Mouse (Mus musculus) gastrocnemius, postnatal 4 days (tissue): ENCODE measurements around the gene Gas7. TPM values are rescaled to one million over a fixed set of nuclear protein-coding genes. Genes with fewer than 3 reads are reported as not detected.
A peak's percentile ranks its signal among the peaks of the same experiment; 100 is the strongest.

ENCODE experiments used
- DNase-seq, 2 experiments: peaks; one replicate each; pipeline ENCODE4 v3.0.0; 2021 to 2022; ENCODE audit warnings: low spot score in 2 of 2, mixed read lengths in 2 of 2
- total RNA-seq, 2 experiments: library from RNA; stranded (reverse); gene quantifications; 2 replicates each; pipeline ENCODE4 v1.2.3; 2021

Gas7 gene
- total RNA-seq, 2 experiments from 2014 or later: 60.5 to 63.7 TPM

DNA sequence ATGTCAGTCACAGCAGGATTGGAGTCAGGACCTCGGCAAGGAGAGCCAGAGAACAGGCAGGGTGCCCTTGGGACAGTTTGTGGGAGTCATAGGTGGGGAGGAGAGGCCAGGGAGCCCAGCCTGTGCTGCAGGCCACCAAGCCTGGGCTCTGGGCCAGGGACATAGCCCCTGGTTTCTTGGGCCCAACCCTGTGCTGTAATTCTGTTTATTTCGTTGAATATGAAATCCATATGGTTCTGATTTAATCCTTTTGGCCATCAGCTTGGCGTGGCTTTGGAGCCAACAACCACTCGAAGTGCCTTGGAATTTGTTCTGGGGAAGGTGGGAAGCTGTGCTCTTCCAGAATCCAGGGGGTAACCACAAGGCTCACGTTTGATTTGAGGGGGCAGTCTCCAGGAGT lies 113.6 kb downstream of the Gas7 start:
- peak in 1 of 2 experiments; percentile 47 for DNase-seq

DNA sequence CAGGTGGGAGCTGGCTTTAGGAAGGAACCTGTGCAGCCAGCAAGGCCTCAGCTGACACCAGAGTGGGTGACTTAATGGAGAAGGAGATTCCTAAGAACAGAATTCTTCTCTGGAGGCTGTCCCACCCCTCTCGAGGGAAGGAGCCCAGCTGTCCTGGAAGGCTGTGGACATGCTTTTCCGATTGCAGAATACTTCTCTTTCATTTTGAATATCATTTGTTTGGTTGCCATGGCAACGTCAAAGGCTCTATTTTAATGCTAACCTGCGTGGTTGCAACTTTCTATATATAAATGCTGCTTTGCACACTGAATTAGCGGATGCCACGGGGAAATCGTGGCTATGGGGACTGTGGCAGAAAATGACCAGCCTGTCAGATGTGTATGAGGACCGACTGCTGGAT lies 115.7 kb downstream of the Gas7 start:
- peak in 1 of 2 experiments; percentile 59 for DNase-seq

DNA sequence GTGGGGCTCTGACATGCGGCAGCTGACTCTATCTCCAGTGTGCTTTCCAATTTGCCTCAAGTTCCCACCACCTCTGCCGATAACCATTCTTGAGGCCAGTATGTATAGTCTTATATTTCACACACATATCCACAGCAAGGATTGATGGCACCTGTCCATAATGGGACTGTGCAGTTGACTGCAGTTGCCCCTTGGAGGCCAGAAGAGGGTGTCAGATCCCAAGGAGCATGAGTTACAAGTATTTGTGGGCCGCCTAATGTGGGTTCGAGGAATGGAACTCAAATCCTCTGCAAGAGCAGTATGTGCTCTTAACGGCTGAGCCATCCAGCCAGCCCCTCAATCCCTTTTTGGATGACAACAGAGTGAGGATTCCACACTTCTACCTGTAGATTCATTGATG lies 119.1 kb downstream of the Gas7 start:
- peak in 1 of 2 experiments; percentile 7 for DNase-seq

DNA sequence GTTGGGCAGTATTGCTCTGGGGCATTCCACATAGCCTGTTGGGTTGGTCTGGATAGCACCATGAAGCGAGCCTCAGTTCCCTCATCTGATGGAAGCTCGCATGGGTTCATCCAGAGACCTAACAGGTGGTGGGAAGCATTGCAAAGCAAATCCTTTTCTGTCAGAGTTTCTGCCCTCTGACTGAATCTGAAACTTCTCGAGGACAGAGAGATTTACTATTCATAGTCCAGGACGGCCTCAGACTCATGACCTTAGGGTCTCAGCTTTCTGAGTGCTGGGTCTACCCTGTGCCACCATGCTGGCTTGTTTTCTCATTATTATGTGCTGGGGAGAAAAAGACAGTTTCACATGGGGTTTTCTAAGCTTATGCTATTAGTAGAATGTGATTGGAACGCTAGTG lies 122.2 kb downstream of the Gas7 start:
- no peak for DNase-seq

DNA sequence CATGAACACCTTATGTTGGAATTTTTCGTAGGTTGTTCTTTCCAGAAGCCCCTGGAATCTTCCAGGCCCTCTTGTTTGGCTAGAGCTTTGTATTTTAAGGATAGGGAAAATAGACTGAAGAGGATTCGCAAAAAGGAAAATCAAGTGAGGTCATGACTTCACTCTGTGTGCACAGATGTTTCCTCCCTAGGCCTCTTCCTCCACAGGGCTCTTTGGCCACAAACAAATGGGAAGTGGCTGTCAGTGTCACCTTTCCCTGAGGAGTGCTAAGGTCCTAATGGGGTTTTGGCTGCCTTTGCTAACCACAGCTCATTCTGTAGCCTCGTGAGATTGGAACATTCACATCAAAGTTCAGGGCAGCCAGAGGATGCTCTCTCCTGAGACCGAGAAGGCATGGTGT lies 122.8 kb downstream of the Gas7 start:
- DNase-seq: peak in 1 of 2 experiments; percentile 9

DNA sequence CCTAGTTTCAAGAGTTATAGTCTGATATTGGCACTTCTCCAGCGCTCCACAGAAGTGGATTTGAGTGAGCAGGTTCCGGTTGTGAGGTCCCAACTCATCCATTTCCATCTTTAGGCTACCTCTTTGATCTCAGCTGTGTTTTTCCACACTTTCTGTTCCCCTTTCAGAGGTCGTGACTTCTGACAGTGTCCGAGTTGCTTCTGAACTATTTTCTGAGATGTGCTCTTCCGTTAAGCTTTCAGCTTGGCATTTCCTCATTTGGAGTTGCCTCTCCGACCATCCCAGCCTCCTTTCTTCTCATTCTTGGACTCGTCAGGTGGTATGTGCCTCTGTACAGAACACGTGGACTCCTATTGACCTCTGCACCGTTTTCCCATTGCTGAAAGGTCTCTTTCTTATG lies 123.9 kb downstream of the Gas7 start:
- DNase-seq: peak in 1 of 2 experiments; percentile 7

DNA sequence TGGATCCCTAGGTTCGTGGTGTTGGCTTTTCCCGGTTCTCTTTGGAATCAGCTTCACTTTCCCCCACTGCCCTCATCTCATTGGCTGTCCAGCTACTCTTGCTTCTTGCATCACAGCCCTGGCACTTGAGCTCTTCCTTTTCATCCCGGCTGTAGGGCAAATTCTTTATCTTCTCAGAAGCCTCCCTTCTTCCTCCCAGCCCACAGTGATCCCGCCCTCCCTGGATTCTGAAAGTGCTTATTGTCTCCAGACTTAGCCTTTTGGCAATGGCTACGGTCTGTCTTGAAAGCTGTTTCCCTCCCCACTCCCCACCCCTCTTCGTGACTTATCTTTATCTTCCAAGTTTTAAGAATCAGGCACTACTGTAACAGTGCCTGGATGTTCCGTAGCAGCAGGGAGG lies 126.3 kb downstream of the Gas7 start:
- peak in 1 of 2 experiments; percentile 42 for DNase-seq

DNA sequence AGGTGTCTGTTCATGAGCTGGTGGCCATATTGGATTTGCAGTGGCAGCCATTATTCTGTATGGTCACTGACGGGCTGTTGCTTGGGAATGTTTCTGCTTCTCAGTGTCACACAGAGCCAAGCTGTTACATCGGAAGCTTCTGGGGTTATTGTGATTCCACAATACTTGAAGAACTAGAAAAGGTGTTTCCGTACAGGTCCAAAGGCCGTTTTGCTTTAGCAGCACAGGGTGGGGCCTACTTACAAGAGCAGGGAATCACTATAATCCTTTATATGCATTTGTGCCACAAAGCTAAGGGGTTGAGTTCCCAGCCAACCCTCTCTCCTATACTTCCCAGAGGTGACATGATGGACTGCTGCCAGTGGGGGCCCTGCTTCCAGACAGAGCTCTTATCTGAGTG lies 127.3 kb downstream of the Gas7 start:
- no peak for DNase-seq

DNA sequence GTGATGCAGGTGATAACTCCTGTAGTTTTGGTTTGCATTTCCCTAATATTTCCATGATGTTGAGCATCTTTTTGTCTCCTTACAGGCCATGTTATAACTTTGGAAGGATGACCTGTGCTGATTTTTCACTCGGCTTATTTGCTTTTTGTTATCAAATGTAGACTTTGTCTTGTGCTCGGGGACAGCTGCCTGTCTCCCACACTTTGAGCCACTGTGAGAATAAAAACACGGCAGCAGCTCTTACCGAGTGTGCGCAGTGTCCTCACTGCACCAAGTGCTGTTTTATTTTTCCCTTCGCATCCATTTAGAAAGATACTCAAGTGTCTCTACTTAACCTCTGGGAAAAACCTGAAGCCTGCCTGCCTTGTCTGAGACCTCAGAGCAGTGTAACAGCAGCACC lies 129.8 kb downstream of the Gas7 start:
- DNase-seq: no peak

DNA sequence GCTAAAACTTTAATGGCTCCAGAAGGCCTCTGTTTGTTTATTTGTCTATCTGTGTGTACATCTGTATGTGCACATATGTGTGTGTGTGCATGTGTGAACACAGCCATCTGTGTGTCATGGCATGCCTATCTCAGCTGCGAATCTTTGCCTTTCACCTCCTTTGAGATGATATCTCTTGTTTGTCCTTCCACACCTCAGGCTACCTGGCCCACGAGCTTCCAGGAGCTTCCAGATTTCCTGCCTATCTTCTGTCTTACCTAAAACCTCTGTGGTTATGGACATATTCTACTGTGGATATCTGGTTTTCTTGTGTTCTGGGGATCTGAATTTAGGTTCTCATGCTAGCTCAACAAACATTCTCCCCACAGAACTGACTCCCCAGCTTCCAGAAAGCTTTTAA lies 130.4 kb downstream of the Gas7 start:
- no peak for DNase-seq

DNA sequence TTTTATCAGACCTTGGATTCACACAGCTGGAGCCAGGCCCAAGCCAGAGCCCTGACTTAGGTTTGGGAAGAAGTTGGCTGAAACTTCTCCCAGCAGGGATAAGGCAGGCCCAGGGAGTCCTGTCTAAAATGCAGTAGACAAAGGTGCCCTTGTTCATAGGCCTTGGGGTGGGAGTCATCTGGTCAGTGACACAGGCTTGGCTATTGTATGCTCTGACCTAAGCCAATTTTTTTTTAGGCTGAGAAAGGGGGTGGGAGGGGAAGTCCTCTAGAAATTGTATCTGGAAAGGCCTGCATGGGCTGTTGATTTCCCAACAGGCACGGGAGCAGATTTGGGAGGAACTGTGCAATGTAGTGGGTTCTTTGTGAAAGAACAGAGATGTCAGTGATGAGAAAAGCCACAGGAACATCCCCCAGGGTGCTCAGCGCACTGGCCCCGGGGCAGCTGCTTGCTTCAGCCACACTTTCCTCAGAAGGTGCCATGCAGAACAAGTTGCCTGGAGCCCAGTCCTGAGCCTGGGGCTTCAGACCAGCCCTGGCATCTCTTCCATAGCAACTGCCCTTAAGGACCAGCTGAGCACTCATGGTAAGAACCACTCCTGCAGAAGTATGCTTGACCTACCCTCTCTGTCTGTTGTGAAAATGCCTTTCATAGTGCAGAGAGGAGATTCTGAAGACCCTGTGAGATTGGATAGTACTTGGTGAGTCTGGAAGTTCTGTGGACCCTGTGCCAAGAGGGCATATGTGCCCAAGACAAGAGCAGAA lies 131.2 kb downstream of the Gas7 start:
- DNase-seq: peak in 1 of 2 experiments; percentile 49

DNA sequence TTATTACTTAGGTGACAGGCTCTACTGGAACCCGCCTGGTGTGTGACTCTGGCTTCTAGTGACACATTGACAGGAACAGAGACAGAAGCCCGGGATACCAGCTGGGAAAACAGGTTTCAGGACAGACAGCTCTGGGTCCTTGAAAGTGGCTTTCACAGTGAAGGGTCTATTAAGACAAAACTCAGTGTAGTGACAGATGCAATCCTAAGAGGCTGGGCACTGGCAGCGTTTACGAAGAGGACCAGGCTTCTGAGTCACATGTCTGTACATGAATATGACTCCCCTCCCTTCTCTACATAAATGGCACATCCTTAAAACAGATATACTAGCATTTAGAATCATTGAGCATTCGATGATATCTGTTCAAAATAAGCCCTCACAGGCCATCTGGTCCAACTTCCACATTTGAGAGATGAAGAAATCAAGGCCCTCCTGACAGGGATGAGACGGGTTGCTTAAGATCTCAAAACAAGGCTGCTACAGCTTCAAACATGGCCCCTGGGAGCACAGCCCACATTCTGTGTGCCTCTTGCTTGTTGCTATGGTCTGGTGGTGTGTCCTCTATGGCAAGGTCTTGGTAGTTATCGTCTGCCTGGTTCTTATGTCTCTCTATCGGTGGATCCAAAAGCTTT lies 133.1 kb downstream of the Gas7 start:
- no peak for DNase-seq

DNA sequence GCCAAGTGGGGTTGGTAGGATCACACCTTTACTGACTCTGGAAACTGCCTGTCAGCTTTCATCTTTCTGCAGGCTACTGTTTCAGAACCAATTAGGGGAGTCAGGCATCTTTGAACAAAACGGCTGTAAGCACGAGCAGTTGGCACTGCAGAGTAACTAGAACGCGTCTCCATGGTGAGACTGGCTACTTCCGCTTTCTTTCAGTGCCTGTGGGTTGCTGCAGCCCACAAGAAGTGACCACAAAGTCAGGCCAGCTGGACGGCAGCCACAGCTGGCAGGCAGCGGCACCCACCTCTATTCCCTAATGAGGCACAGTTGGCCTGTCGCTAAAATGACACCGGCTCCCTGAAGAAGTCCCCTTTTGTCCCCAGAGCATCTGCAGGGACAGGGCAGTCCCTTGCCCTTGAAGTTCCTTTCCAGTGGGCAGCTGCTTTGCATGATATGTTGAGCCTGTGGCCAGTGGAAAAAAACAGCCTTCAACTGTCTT lies 133.6 kb downstream of the Gas7 start:
- DNase-seq: peak in 1 of 2 experiments; percentile 58

DNA sequence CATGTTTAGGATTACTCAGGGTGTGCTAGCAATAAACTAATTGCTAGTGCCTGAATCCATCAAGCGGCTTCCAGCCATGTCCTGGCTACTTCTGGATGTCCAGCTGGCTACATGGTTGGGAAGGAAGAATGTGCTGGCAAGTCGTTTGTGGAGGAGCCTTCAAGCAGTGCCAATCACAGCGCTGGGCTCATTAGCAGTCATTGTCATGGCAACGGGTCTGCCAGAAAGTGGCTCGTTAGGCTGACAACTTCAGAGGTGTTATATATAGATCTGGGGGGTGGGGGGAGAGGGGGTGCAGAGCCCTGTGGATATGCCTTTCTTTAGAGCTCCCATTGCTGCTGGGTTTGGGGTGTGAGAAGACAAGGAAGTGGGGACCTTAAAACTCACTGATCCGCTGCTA lies 141.0 kb downstream of the Gas7 start:
- no peak for DNase-seq

DNA sequence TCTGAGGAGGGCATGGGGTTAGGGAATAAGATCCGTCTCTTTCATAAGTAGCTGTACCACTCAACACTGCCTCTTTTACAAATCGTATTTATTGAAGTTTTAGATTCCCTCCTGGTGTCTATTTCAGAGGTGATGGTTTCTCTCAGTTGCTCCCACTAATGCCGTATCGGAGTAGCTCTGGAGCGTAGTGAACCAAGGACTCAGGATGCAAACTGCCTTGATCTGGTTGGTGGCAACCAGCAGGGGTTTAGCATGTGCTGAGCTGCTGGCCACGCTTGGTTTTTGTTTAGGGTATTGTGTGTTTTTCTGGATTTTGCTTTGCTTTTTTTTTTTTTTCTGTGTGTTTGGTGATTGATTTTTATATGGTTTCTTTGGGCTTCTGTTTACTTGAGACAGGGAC lies 141.6 kb downstream of the Gas7 start:
- no peak for DNase-seq

DNA sequence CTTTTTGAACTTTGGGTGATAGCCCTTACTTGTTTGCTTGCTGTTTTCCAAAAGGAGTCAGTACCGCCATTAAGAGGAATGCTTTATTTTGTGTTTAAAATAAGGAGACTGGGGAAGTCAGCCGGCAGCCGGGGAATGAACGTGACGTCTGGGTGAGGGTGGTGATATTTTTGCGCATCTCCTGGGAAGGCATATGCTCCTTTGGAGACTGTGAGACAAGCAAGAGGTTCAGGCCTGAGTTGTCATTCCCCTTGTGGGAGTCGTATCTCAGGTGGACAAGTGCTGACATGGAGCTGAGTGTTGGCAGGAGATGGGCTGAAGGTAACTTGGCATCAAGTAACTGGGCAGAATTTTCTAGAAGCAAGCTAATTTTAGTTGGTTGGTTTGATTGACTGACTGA lies 142.2 kb downstream of the Gas7 start:
- no peak for DNase-seq

DNA sequence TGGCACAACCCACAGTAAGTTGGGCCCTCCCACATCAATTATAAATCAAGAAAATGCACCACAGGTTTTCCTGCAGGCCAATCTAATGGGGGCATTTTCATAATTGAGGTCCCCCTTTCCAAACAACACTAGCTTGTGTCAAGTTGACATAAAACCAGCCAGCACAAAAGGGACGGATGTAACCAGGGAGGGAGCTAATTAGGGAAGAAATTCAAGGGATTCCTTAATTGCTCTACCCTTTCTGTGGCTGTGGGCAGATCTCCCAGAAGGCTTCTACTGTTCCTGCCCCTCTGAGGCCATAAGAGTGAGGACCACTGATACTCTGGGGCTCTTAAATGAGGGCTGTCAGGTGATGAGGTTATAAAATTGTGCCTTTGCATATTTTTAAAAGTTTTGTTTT lies 143.9 kb downstream of the Gas7 start:
- DNase-seq: no peak

DNA sequence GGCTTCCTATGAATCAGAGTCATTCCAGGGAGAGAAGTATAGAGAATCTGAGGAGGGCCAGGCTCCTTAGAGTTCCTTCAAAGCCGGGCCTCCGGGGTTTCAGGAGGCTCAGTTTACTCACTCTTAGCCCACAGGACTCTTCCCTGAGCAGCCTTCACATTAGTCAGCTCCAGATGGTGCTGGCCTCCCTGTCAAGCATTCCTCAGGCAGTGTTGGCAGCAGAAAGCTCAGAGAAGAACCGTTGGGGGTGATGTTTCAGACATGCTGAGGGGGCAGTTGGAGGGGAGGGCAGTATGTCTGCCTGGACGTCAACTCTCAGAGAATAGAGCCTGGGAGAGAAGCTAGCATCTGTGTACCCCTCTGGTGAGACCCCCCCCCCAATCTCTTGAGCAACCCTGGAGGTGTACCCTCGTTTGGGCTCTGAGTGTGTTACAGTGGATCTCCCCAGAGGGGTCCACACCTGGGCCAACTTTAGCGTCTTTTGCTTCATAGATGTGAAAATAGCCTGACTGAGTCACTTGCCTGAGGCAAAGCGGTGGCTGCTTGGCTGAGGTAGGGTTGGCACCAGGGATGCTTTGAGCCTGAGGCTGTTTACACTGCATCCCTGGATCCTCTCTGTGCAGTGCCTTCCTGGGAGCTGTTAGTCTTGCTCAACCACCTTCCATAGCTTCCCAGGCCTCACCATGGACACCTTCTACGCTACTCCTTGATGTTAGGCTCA lies 145.6 kb downstream of the Gas7 start:
- no peak for DNase-seq

DNA sequence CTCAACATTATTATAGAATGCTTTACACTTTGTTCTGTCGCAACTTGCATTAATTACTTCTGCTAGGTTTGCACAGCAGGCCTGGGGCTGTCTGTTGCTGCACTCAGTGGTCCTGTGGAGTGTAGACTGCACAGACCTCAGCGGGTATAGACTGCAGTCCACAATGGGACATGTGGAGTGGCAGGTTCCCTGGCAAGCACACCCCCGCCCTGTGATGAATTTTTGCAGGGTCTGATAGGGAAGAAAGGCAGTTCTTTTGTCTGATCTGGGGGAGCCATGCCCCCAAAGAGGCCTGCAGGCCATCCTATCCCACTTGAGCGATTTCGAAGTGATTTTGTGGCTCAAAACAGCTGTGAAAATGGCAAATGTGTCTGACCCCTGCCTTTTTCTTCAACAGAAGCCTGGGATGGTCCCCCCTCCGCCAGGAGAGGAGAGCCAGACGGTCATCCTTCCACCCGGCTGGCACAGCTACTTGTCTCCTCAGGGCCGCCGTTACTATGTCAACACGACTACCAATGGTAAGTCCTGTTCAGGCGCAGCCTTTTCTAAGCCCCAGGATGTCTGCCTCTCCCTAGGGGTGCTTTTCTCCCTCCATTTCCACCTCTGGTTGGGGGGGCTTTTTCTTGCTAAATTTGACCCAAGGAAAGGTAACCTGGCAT lies 147.6 kb downstream of the Gas7 start:
- DNase-seq: no peak

DNA sequence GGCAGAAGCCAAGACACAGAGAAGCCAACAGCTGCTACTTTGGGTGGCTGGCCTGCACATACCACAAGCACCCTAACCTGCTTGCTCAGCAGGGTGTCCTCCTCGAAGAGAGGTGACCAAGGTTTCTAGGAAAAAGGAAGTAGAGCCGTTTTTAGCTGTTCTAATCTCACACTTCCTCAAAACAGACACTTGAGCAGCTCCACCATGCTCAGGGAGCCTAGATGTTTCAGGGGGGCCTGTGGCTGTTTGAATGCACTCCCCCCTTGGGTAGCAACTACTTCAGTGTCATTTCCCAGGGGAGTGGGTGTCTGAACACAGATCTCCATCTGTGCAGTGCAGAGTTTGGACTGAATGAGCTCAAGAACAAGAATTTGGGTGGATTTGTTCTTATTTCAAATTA lies 149.2 kb downstream of the Gas7 start:
- no peak for DNase-seq

DNA sequence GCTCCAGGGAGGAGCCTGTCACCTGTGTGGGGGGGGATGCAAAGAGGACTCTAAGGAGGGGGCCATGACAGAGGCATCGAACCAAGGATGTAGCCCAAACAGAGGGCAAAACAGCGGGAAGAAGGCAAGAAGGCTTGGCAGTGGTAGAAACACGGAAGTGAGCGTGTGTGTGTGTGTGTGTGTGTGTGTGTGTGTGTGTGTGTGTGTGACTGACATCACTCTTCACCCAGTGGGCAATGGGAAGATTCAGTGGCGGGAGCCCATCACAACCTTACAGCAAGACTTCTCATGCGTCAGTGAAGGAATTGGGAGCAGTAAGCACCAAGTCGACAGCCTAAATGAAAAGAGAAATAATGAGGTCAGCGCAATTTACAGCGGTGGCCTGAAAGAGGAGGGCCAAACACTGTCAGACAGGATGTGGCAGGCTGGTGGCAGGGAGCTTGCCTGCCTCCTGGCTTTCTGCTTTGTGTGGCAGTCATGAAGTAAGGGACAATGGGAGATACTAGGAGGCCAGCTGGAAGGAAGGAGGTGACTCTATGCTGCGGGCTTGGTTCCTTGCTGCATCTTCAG lies 153.0 kb downstream of the Gas7 start:
- no peak for DNase-seq
